Mouse (Mus musculus) MEL (cell line): ENCODE measurements at regions not wholly inside any gene's neighbourhood (a gene's known extent, or its start where the extent isn't known, plus 50 kb on each side); places are given as distances from the start of the nearest gene placed in this dataset.

Experiments used
- CHD2 ChIP-seq: IDR thresholded peaks from 2 replicates; pipeline ENCODE4 v1.6.1; 2011; ENCODE audit warnings: low read length, improper control_type of control experiment
- CTCF ChIP-seq, 3 experiments: IDR thresholded peaks in 2 of 3; conservative IDR thresholded peaks in 1 of 3; 2 replicates each; pipeline ENCODE4 v1.5.1; 2011 to 2012; ENCODE audit warnings: low read length in 3 of 3, low read depth in 2 of 3, mild to moderate bottlenecking in 2 of 3, improper control_type of control experiment in 1 of 3, inconsistent platforms in 1 of 3, mixed read lengths in 1 of 3, moderate library complexity in 1 of 3; ENCODE audit not compliant: control insufficient read depth in 1 of 3, insufficient read depth in 1 of 3, poor library complexity in 1 of 3, severe bottlenecking in 1 of 3
- EP300 ChIP-seq, 2 experiments: IDR thresholded peaks; 2 replicates each; pipeline ENCODE4 v1.6.1; 2011; ENCODE audit warnings: improper control_type of control experiment in 2 of 2, low read length in 2 of 2, low read depth in 1 of 2, mild to moderate bottlenecking in 1 of 2
- ETS1 ChIP-seq: IDR thresholded peaks from 2 replicates; pipeline ENCODE4 v1.6.1; 2012; ENCODE audit warnings: low read depth, mild to moderate bottlenecking, inconsistent platforms, low read length, improper control_type of control experiment, moderate library complexity
- GATA1 ChIP-seq: IDR thresholded peaks from 2 replicates; pipeline ENCODE4 v1.6.1; 2011; ENCODE audit warnings: low read depth, low read length, improper control_type of control experiment
- HCFC1 ChIP-seq: IDR thresholded peaks from 2 replicates; pipeline ENCODE4 v1.6.1; 2012; ENCODE audit warnings: low read depth, mild to moderate bottlenecking, inconsistent platforms, low read length, improper control_type of control experiment, moderate library complexity
- MAFK ChIP-seq: IDR thresholded peaks from 2 replicates; pipeline ENCODE4 v1.6.1; 2011; ENCODE audit warnings: low read depth, mild to moderate bottlenecking, low read length, improper control_type of control experiment, borderline replicate concordance
- NRF1 ChIP-seq: IDR thresholded peaks from 2 replicates; pipeline ENCODE4 v1.6.1; 2014; ENCODE audit warnings: low read depth, mild to moderate bottlenecking, inconsistent platforms, low read length, improper control_type of control experiment, moderate library complexity; ENCODE audit not compliant: poor library complexity, insufficient read depth, severe bottlenecking
- POLR2A ChIP-seq, 2 experiments: IDR thresholded peaks; 2 replicates each; pipeline ENCODE4 v1.6.1; 2011 to 2012; ENCODE audit warnings: low read length in 2 of 2, mild to moderate bottlenecking in 2 of 2, control low read depth in 1 of 2, improper control_type of control experiment in 1 of 2, low read depth in 1 of 2, moderate library complexity in 1 of 2; ENCODE audit not compliant: control insufficient read depth in 1 of 2, insufficient read depth in 1 of 2, poor library complexity in 1 of 2
- RCOR1 ChIP-seq: IDR thresholded peaks from 2 replicates; pipeline ENCODE4 v1.6.1; 2012; ENCODE audit warnings: low read depth, mild to moderate bottlenecking, inconsistent platforms, low read length, improper control_type of control experiment

- TF ChIP-seq ETS1 (no peak), CHD2 (no peak), MAFK (no peak), CTCF (IDR thresholded peaks at IDR 0.05 in 2 of 3, conservative IDR thresholded peaks at IDR 0.05 in 1 of 3; ENCODE audit: control insufficient read depth in 1 of 3, insufficient read depth in 1 of 3, low read depth in 2 of 3, low read length in 3 of 3, poor library complexity in 1 of 3, severe bottlenecking in 1 of 3) (no peak), RCOR1 (no peak), POLR2A (IDR thresholded peaks at IDR 0.05; ENCODE audit: control insufficient read depth in 1 of 2, insufficient read depth in 1 of 2, low read depth in 1 of 2, low read length in 2 of 2, poor library complexity in 1 of 2) (no peak), EP300 (IDR thresholded peaks at IDR 0.05; ENCODE audit: low read depth in 1 of 2, low read length in 2 of 2) (no peak), NRF1 (no peak), GATA1 (no peak), HCFC1 (no peak)
Observed at GRCm38 (mm10) chr6:37763036-37763435, 107.6 kb upstream of the Trim24 start.
